Mouse (Mus musculus): ENCODE results near the gene Car5b. TPM values are rescaled to one million over a fixed set of nuclear protein-coding genes. Genes with fewer than 3 reads are reported as not detected.

The Car5b gene
- polyA plus RNA-seq, 1 experiment from 2014 or later = 0.50 TPM

- 32% methylated on average over 12 of the region's 12 CpGs for WGBS
- Histone ChIP-seq H3K36me3 (no peaks in the 10 kb centered on the region), H3K4me1 (replicated peaks) (no peaks in the 10 kb centered on the region), H3K9me3 (no peaks in the 10 kb centered on the region), H3K4me2 (replicated peaks) (peak overlapping the region; percentile 55), H3K9ac (peak overlapping the region; percentile 79), H3K4me3 (replicated peaks) (peak overlapping the region; percentile 61), H3K27me3 (replicated peaks) (no peaks in the 10 kb centered on the region), H3K27ac (peak overlapping the region; percentile 97)
- ATAC-seq = no peak; the same call in 1 of the 2 replicates
Observed at GRCm38 (mm10) chrX:163957381-163957780, 70.4 kb downstream of the Car5b start.

- WGBS = 55% methylated on average over 1 of the region's 1 CpGs
- no peak overlapping the region for H3K9ac ChIP-seq
- no peaks in the 10 kb centered on the region for H3K36me3 ChIP-seq
- H3K4me1 ChIP-seq (replicated peaks) = no peaks in the 10 kb centered on the region
- no peak overlapping the region for H3K27ac ChIP-seq
- H3K4me3 ChIP-seq (replicated peaks) = no peak overlapping the region
- ATAC-seq = no peak
- H3K9me3 ChIP-seq = no peaks in the 10 kb centered on the region
- no peak overlapping the region for H3K4me2 ChIP-seq (replicated peaks)
- H3K27me3 ChIP-seq (replicated peaks) = no peaks in the 10 kb centered on the region
Observed at GRCm38 (mm10) chrX:163951618-163952017, 76.2 kb downstream of the Car5b start.

- Histone ChIP-seq H3K4me3 (replicated peaks) (no peak overlapping the region), H3K4me2 (replicated peaks) (no peak overlapping the region), H3K9me3 (no peaks in the 10 kb centered on the region), H3K4me1 (replicated peaks) (no peaks in the 10 kb centered on the region), H3K9ac (no peak overlapping the region), H3K27me3 (replicated peaks) (no peaks in the 10 kb centered on the region), H3K36me3 (no peaks in the 10 kb centered on the region), H3K27ac (no peak overlapping the region)
- ATAC-seq = no peak
- 89% methylated on average over 3 of the region's 3 CpGs for WGBS
Observed at GRCm38 (mm10) chrX:163944381-163944780, 83.4 kb downstream of the Car5b start.

- H3K9me3 ChIP-seq = no peaks in the 10 kb centered on the region
- no peak for ATAC-seq
- H3K36me3 ChIP-seq = no peaks in the 10 kb centered on the region
- H3K4me1 ChIP-seq (replicated peaks) = no peaks in the 10 kb centered on the region
- no peak overlapping the region for H3K9ac ChIP-seq
- H3K27me3 ChIP-seq (replicated peaks) = no peaks in the 10 kb centered on the region; the same call in 1 of the 2 replicates
- no peak overlapping the region for H3K27ac ChIP-seq
- WGBS = 90% methylated on average over 6 of the region's 6 CpGs
- H3K4me3 ChIP-seq (replicated peaks) = no peak overlapping the region
- H3K4me2 ChIP-seq (replicated peaks) = no peak overlapping the region
Observed at GRCm38 (mm10) chrX:163938587-163938986, 89.2 kb downstream of the Car5b start.

- Histone ChIP-seq H3K4me1 (replicated peaks) (no peaks in the 10 kb centered on the region), H3K27me3 (replicated peaks) (no peaks in the 10 kb centered on the region; the same call in 1 of the 2 replicates), H3K9ac (no peak overlapping the region), H3K9me3 (no peaks in the 10 kb centered on the region), H3K36me3 (no peaks in the 10 kb centered on the region), H3K4me3 (replicated peaks) (no peak overlapping the region), H3K27ac (no peak overlapping the region), H3K4me2 (replicated peaks) (no peak overlapping the region)
- WGBS = 87% methylated on average over 8 of the region's 8 CpGs
- ATAC-seq = no peak
Observed at GRCm38 (mm10) chrX:163934731-163935130, 93.1 kb downstream of the Car5b start.

GRCm38 (mm10) chrX:163929550-163929949, 98.2 kb downstream of the Car5b start:
- Histone ChIP-seq H3K27ac (no peak overlapping the region), H3K9me3 (no peaks in the 10 kb centered on the region), H3K4me2 (replicated peaks) (no peak overlapping the region), H3K36me3 (no peaks in the 10 kb centered on the region), H3K27me3 (replicated peaks) (no peaks in the 10 kb centered on the region; the same call in 1 of the 2 replicates), H3K9ac (no peak overlapping the region), H3K4me1 (replicated peaks) (no peaks in the 10 kb centered on the region), H3K4me3 (replicated peaks) (no peak overlapping the region)
- no peak for ATAC-seq

Other genes with a start within 250 kb of the Car5b start
- 19.4 and 24.2 TPM in 2 replicates for gene Ap1s2, start 119.0 kb downstream of the Car5b start, polyA plus RNA-seq (2015; fragmentation: Nextera tagmentation; extraction: Ambion mirVana)
- gene Zrsr2, start 69.3 kb downstream of the Car5b start, polyA plus RNA-seq (2015; fragmentation: Nextera tagmentation; extraction: Ambion mirVana) = 48.4 and 56.2 TPM in 2 replicates
- gene Siah1b, start 48.5 kb upstream of the Car5b start, polyA plus RNA-seq (2015; fragmentation: Nextera tagmentation; extraction: Ambion mirVana) = 23.0 and 25.6 TPM in 2 replicates
- 9.5 and 10.7 TPM in 2 replicates for gene Cltrn, start 60.8 kb upstream of the Car5b start, polyA plus RNA-seq (2015; fragmentation: Nextera tagmentation; extraction: Ambion mirVana)
- 69.3 and 74.3 TPM in 2 replicates for gene Ace2, start 111.3 kb upstream of the Car5b start, polyA plus RNA-seq (2015; fragmentation: Nextera tagmentation; extraction: Ambion mirVana)
- 0.65 and 0.80 TPM in 2 replicates for gene Bmx, start 230.2 kb upstream of the Car5b start, polyA plus RNA-seq (2015; fragmentation: Nextera tagmentation; extraction: Ambion mirVana)
- gene Pir, start 241.4 kb upstream of the Car5b start, polyA plus RNA-seq (2015; fragmentation: Nextera tagmentation; extraction: Ambion mirVana) = 4.8 and 5.4 TPM in 2 replicates

Data from intestine, embryonic 15.5 days (tissue).